In genomic region chr10:105567825-105568531, GRCm38 (mm10) we compare ENCODE assay signal across 19 mouse cellular contexts. TPM values are rescaled to one million over a fixed set of nuclear protein-coding genes. Genes with fewer than 3 reads are reported as not detected.
DNase-seq lines count a peak whose midpoint lies in the region; ATAC-seq and TF ChIP-seq lines count a peak whose summit lies in the region.
"Had no signal": no experiment of that assay in that cellular context is flagged by ENCODE, and none has a peak within 500 bp of the region (broad histone marks: within the 10 kb centered on the region; RNA-seq: fewer than 3 reads in every experiment).

No protein-coding gene starts in this region.

- ATAC-seq in hindbrain, postnatal 0 days = peak; percentile 33; the same call in 1 of the 2 replicates
- peak; percentile 64 for ATAC-seq in intestine, embryonic 15.5 days
- ATAC-seq in megakaryocyte progenitor cell, adult 5-6 weeks (replicated peaks; ENCODE audit: poor library complexity) = no peak
- ATAC-seq: activated CD4-positive, CD25-positive, alpha-beta regulatory T cell, adult 4 months had no signal

- H3K9me3 ChIP-seq in hindbrain, postnatal 0 days (ENCODE audit: low read length) = no peaks in the 10 kb centered on the region
- no peaks in the 10 kb centered on the region for H3K9me3 ChIP-seq in hindbrain, embryonic 10.5 days
- H3K9me3 ChIP-seq in intestine, embryonic 15.5 days = no peaks in the 10 kb centered on the region
- H3K9me3 ChIP-seq: embryonic facial prominence, embryonic 10.5 days; G1E; heart, embryonic 13.5 days; limb, embryonic 15.5 days; neural tube, embryonic 15.5 days had no signal

- DNase-seq in hindbrain, postnatal 0 days (ENCODE audit: low spot score) = peak; percentile 53
- DNase-seq in hindbrain, embryonic 10.5 days (ENCODE audit: low spot score) = no peak
- DNase-seq in brain, adult 2 months (ENCODE audit: low read depth, low spot score) = peak; percentile 92
- peak; percentile 52 for DNase-seq in cerebellum, adult 8-10 months
- no peak for DNase-seq in kidney, adult 11 months
- no peak for DNase-seq in frontal cortex, postnatal 10 days (ENCODE audit: low spot score in 2 of 2)
- DNase-seq: adrenal gland, postnatal 10 days; heart, postnatal 4 days; layer of hippocampus, postnatal 36 days; midbrain, embryonic 14.5 days had no signal

- no peaks in the 10 kb centered on the region for H3K36me3 ChIP-seq in hindbrain, postnatal 0 days (ENCODE audit: insufficient read depth, low read length)
- H3K36me3 ChIP-seq in hindbrain, embryonic 10.5 days = 0 out of 2 replicates have a peak, but pooled peaks cover 3% of the 10 kb centered on the region
- H3K36me3 ChIP-seq in intestine, embryonic 15.5 days = no peaks in the 10 kb centered on the region
- H3K36me3 ChIP-seq: heart, embryonic 13.5 days; limb, embryonic 15.5 days; neural tube, embryonic 15.5 days had no signal

- H3K9ac ChIP-seq in hindbrain, postnatal 0 days (replicated peaks; ENCODE audit: low read length) = no peak overlapping the region
- no peak overlapping the region for H3K9ac ChIP-seq in intestine, embryonic 15.5 days
- H3K9ac ChIP-seq: heart, embryonic 13.5 days; limb, embryonic 15.5 days; neural tube, embryonic 15.5 days had no signal

- TF ChIP-seq CTCF in hindbrain, postnatal 0 days (IDR thresholded peaks at IDR 0.05; ENCODE audit: low read depth) = no peak

- 69% methylated on average over 8 of the region's 8 CpGs for WGBS in hindbrain, postnatal 0 days
- 87% methylated on average over 8 of the region's 8 CpGs for WGBS in hindbrain, embryonic 10.5 days
- 64% methylated on average over 8 of the region's 8 CpGs for WGBS in intestine, embryonic 15.5 days

- H3K27me3 ChIP-seq in hindbrain, postnatal 0 days (ENCODE audit: insufficient read depth, low read length) = no peaks in the 10 kb centered on the region
- H3K27me3 ChIP-seq in hindbrain, embryonic 10.5 days (ENCODE audit: insufficient read depth, poor library complexity, severe bottlenecking) = peaks cover 5% of the 10 kb centered on the region; the same call in 1 of the 2 replicates
- H3K27me3 ChIP-seq in intestine, embryonic 15.5 days (replicated peaks) = no peaks in the 10 kb centered on the region
- H3K27me3 ChIP-seq: heart, embryonic 13.5 days; limb, embryonic 15.5 days; neural tube, embryonic 15.5 days had no signal

- H3K4me2 ChIP-seq in hindbrain, postnatal 0 days (ENCODE audit: low read depth, low read length) = no peak overlapping the region
- H3K4me2 ChIP-seq in intestine, embryonic 15.5 days (replicated peaks) = no peak overlapping the region
- H3K4me2 ChIP-seq: heart, embryonic 13.5 days; limb, embryonic 15.5 days; neural tube, embryonic 15.5 days had no signal

- no peak overlapping the region for H3K4me3 ChIP-seq in hindbrain, postnatal 0 days (ENCODE audit: low read length)
- no peak overlapping the region for H3K4me3 ChIP-seq in hindbrain, embryonic 10.5 days
- H3K4me3 ChIP-seq in intestine, embryonic 15.5 days (replicated peaks) = no peak overlapping the region
- H3K4me3 ChIP-seq: embryonic facial prominence, embryonic 10.5 days; heart, embryonic 13.5 days; limb, embryonic 15.5 days; neural tube, embryonic 15.5 days had no signal

- H3K27ac ChIP-seq in hindbrain, postnatal 0 days = no peak overlapping the region
- H3K27ac ChIP-seq in hindbrain, embryonic 10.5 days = no peak overlapping the region
- no peak overlapping the region for H3K27ac ChIP-seq in intestine, embryonic 15.5 days
- H3K27ac ChIP-seq: embryonic facial prominence, embryonic 10.5 days; heart, embryonic 13.5 days; kidney, postnatal 0 days; limb, embryonic 15.5 days; neural tube, embryonic 15.5 days had no signal

- H3K4me1 ChIP-seq in hindbrain, postnatal 0 days (ENCODE audit: insufficient read depth, low read length) = no peaks in the 10 kb centered on the region; the same call in 1 of the 2 replicates
- H3K4me1 ChIP-seq in hindbrain, embryonic 10.5 days (replicated peaks) = peaks cover 19% of the 10 kb centered on the region
- no peaks in the 10 kb centered on the region for H3K4me1 ChIP-seq in intestine, embryonic 15.5 days (replicated peaks)

RNA-seq across cellular contexts. Expression of gene Tmtc2, which starts 6.3 kb away (rescaled TPM):
- 19.3 and 19.4 TPM in 2 replicates for total RNA-seq in hindbrain, postnatal 0 days (2014; rRNA removed)
- 7.6 and 8.2 TPM in 2 replicates for polyA plus RNA-seq in hindbrain, postnatal 0 days (2015; fragmentation: Nextera tagmentation; extraction: Ambion mirVana)
- polyA plus RNA-seq in hindbrain, embryonic 10.5 days (2016; fragmentation: Nextera tagmentation; extraction: Ambion mirVana) = 7.0 and 8.0 TPM in 2 replicates
- 8.7 and 9.1 TPM in 2 replicates for polyA plus RNA-seq in intestine, embryonic 15.5 days (2015; fragmentation: Nextera tagmentation; extraction: Ambion mirVana)
- 0.39 and 0.99 TPM in 2 replicates for total RNA-seq in megakaryocyte progenitor cell, adult 5-6 weeks (2015)
- total RNA-seq in megakaryocyte progenitor cell, adult 5-6 weeks (2017) = 0.34 and 0.62 TPM in 2 replicates
- polyA plus RNA-seq: activated CD4-positive, CD25-positive, alpha-beta regulatory T cell, adult 4 months had no signal

Comparison
In these comparisons a context has a peak if more than half of its experiments do, and no peak if none do; other contexts are left out.
1. DNase-seq: peak in hindbrain, postnatal 0 days (single experiment), brain, adult 2 months (single experiment) and cerebellum, adult 8-10 months (single experiment); none in hindbrain, embryonic 10.5 days (single experiment), kidney, adult 11 months (single experiment) and frontal cortex, postnatal 10 days (0 of 2).